Comparison of ENCODE assay signal across 22 mouse cellular contexts in genomic region chr6:141295264-141295663, GRCm38 (mm10). TPM values are rescaled to one million over a fixed set of nuclear protein-coding genes. Genes with fewer than 3 reads are reported as not detected.
"Had no signal": no experiment of that assay in that cellular context is flagged by ENCODE, and none has a peak within 500 bp of the region (broad histone marks: within the 10 kb centered on the region; RNA-seq: fewer than 3 reads in every experiment).

No protein-coding gene starts in this region.

- H3K4me1 ChIP-seq: liver, embryonic 15.5 days; lung, embryonic 15.5 days; midbrain, embryonic 12.5 days; neural tube, embryonic 13.5 days; neural tube, embryonic 15.5 days had no signal

- H3K9me3 ChIP-seq: liver, embryonic 15.5 days; lung, embryonic 15.5 days; midbrain, embryonic 10.5 days; midbrain, embryonic 12.5 days; neural tube, embryonic 13.5 days; neural tube, embryonic 15.5 days had no signal

- ATAC-seq: liver, postnatal 0 days; lung, postnatal 0 days; midbrain, embryonic 16.5 days had no signal

- H3K27me3 ChIP-seq: liver, embryonic 15.5 days; lung, embryonic 15.5 days; midbrain, embryonic 12.5 days; neural tube, embryonic 13.5 days; neural tube, embryonic 15.5 days had no signal

- H3K4me2 ChIP-seq: liver, embryonic 15.5 days; lung, embryonic 15.5 days; midbrain, embryonic 12.5 days; neural tube, embryonic 13.5 days; neural tube, embryonic 15.5 days had no signal

- H3K4me3 ChIP-seq: liver, embryonic 15.5 days; lung, embryonic 15.5 days; midbrain, embryonic 10.5 days; midbrain, embryonic 12.5 days; myocyte; neural tube, embryonic 13.5 days; neural tube, embryonic 15.5 days had no signal

- H3K9ac ChIP-seq: liver, embryonic 15.5 days; liver, postnatal 0 days; lung, embryonic 15.5 days; midbrain, embryonic 12.5 days; neural tube, embryonic 13.5 days; neural tube, embryonic 15.5 days had no signal

- DNase-seq: liver, postnatal 0 days; lung, adult 2 months; midbrain, embryonic 14.5 days; retina, postnatal 1 day; right cerebral cortex, adult 18-20 months; right cerebral cortex, postnatal 25 days; right cerebral cortex, postnatal 4 days; spleen, adult 18-20 months; thymus, adult 18-20 months; thymus, postnatal 14 days; thymus, postnatal 36 days had no signal

- H3K36me3 ChIP-seq: liver, embryonic 15.5 days; lung, embryonic 15.5 days; midbrain, embryonic 10.5 days; midbrain, embryonic 12.5 days; neural tube, embryonic 13.5 days; neural tube, embryonic 15.5 days had no signal

- H3K27ac ChIP-seq: liver, embryonic 15.5 days; lung, embryonic 15.5 days; macrophage; midbrain, embryonic 10.5 days; midbrain, embryonic 12.5 days; neural tube, embryonic 13.5 days; neural tube, embryonic 15.5 days had no signal

RNA-seq across cellular contexts. Expression of gene Pde3a, which starts 46.2 kb away (rescaled TPM):
- total RNA-seq: megakaryocyte-erythroid progenitor cell, adult 5-6 weeks had no signal
- polyA plus RNA-seq: myocyte had no signal
